Mouse (Mus musculus) liver, embryonic 15.5 days (tissue): ENCODE measurements around the gene Tcte1. TPM values are rescaled to one million over a fixed set of nuclear protein-coding genes. Genes with fewer than 3 reads are reported as not detected.

Experiments used
- ATAC-seq: fragments of 200-750 bp; cut with Nextera tagmentation; 2 replicates; pipeline ENCODE4 v1.8.0; 2017; ENCODE audit warnings: moderate number of reproducible peaks, mild to moderate bottlenecking, moderate library complexity; ENCODE audit not compliant: insufficient read depth
- H3K27ac ChIP-seq: fragments of 300-500 bp; sonication (generic); replicated peaks from 2 replicates; pipeline ENCODE4 v1.5.1; 2015; ENCODE audit warnings: mild to moderate bottlenecking, inconsistent platforms
- H3K27me3 ChIP-seq: fragments of 300-500 bp; sonication (generic); 2 replicates; pipeline ENCODE4 v1.6.1; 2015; ENCODE audit warnings: mild to moderate bottlenecking, inconsistent platforms
- H3K36me3 ChIP-seq: fragments of 300-500 bp; sonication (generic); replicated peaks from 2 replicates; pipeline ENCODE4 v1.6.1; 2015; ENCODE audit warnings: moderate library complexity, mild to moderate bottlenecking, inconsistent platforms
- H3K4me1 ChIP-seq: fragments of 300-500 bp; sonication (generic); replicated peaks from 2 replicates; pipeline ENCODE4 v1.6.1; 2015; ENCODE audit warnings: inconsistent platforms
- H3K4me2 ChIP-seq: fragments of 300-500 bp; sonication (generic); 2 replicates; pipeline ENCODE4 v1.6.1; 2015; ENCODE audit warnings: moderate library complexity, mild to moderate bottlenecking, inconsistent platforms
- H3K4me3 ChIP-seq: fragments of 300-500 bp; sonication (generic); replicated peaks from 2 replicates; pipeline ENCODE4 v1.5.1; 2015; ENCODE audit warnings: mild to moderate bottlenecking, inconsistent platforms
- H3K9ac ChIP-seq: fragments of 300-500 bp; sonication (generic); 2 replicates; pipeline ENCODE4 v1.6.1; 2015; ENCODE audit warnings: moderate library complexity, mild to moderate bottlenecking, inconsistent platforms
- H3K9me3 ChIP-seq: fragments of 300-500 bp; sonication (generic); replicated peaks from 2 replicates; pipeline ENCODE4 v1.6.1; 2016; ENCODE audit warnings: inconsistent platforms
- WGBS: fragments of 180-500 bp; shearing (Covaris S2); methylation state at CpG from one replicate; pipeline ENCODE4 v1.1.7; 2015; ENCODE audit warnings: mixed read lengths; ENCODE audit not compliant: insufficient replicate concordance; 5-methylcytosine and 5-hydroxymethylcytosine counted together
- polyA plus RNA-seq: library from polyadenylated mRNA; unstranded; fragments of >200 nt; fragmentation: Nextera tagmentation; extraction: Ambion mirVana; gene quantifications from 2 replicates; pipeline ENCODE4 v1.2.1, GENCODE M21; 2015

Tcte1 gene
- polyA plus RNA-seq, 1 experiment from 2014 or later: 0.05 TPM

DNA sequence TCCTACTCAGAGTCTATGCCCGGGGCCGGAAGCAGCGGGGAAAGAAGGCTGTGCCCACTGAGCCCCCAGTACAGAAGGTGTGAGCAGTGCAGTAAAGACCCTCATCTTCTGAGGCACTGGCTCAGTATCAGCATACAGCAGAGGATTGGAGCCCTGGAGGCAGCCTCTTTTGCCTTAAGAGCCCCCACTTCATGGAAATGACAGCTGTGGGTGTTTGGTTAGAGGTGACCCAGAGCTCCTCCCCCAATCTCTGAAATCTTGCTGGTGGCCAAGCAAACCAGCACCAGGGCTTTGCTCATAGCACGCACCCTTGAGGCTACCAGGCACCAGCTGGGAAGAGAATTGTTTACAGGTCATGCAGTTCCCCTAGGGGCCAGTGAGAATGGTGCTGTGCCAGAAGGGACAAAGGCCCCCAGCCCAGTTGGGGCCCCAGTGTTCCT, 43.9 kb downstream of the Tcte1 start:
- ATAC-seq: no peak
- Histone ChIP-seq H3K4me1 (peaks cover 65% of the 10 kb centered on the region), H3K9ac (no peak overlapping the region), H3K4me2 (no peak overlapping the region), H3K27ac (no peak overlapping the region; the same call in 1 of the 2 replicates), H3K9me3 (no peaks in the 10 kb centered on the region), H3K27me3 (no peaks in the 10 kb centered on the region), H3K4me3 (no peak overlapping the region), H3K36me3 (peaks cover 60% of the 10 kb centered on the region)
- 23% methylated on average over 4 of the region's 4 CpGs for WGBS

DNA sequence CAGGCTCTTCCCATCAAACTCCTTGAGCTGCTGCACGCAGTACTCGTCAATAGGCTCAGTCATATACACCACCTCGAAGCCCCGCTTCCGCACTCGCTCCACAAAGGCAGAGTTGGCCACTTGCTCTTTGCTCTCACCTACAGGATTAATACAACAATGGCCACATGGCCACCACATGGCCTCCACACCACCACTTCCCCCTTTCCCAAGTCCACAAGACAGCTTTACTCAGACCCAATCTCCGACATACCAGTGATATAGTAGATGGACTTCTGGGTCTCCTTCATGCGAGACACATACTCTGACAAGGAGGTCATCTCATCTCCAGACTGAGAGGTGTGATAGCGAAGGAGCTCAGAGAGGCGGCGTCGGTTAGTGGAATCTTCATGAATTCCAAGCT, 45.8 kb downstream of the Tcte1 start:
- Histone ChIP-seq H3K4me3 (no peak overlapping the region), H3K4me1 (peaks cover 76% of the 10 kb centered on the region), H3K9me3 (no peaks in the 10 kb centered on the region), H3K27me3 (no peaks in the 10 kb centered on the region), H3K4me2 (no peak overlapping the region), H3K9ac (no peak overlapping the region), H3K27ac (no peak overlapping the region), H3K36me3 (peaks cover 60% of the 10 kb centered on the region)
- 80% methylated on average over 12 of the region's 12 CpGs for WGBS
- ATAC-seq: no peak

DNA sequence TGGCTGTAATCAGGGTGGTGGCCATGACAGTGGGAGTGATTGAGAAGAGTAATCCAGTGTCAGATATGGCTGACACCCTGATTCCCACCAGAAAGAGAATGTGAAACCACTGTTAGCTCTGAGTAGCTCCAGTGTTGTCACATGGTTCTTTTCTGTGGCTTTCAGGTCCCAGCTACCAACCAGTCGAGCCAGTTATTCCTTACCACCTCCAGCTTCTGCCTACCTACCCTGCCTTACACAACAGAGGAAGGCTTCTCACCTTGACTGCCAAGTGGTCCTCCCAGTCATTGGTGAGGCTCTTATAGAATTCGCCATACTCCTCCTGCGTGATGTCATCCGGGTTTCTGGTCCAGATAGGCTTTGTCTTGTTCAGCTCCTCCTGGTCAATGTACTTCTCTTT, 46.8 kb downstream of the Tcte1 start:
- Histone ChIP-seq H3K4me1 (peaks cover 76% of the 10 kb centered on the region), H3K36me3 (peaks cover 60% of the 10 kb centered on the region), H3K27me3 (no peaks in the 10 kb centered on the region), H3K9me3 (no peaks in the 10 kb centered on the region), H3K4me3 (no peak overlapping the region), H3K27ac (0 out of 2 replicates have a peak overlapping the region, but pooled peaks have one; percentile 15), H3K4me2 (no peak overlapping the region), H3K9ac (no peak overlapping the region)
- 80% methylated on average over 4 of the region's 4 CpGs for WGBS
- ATAC-seq: no peak

DNA sequence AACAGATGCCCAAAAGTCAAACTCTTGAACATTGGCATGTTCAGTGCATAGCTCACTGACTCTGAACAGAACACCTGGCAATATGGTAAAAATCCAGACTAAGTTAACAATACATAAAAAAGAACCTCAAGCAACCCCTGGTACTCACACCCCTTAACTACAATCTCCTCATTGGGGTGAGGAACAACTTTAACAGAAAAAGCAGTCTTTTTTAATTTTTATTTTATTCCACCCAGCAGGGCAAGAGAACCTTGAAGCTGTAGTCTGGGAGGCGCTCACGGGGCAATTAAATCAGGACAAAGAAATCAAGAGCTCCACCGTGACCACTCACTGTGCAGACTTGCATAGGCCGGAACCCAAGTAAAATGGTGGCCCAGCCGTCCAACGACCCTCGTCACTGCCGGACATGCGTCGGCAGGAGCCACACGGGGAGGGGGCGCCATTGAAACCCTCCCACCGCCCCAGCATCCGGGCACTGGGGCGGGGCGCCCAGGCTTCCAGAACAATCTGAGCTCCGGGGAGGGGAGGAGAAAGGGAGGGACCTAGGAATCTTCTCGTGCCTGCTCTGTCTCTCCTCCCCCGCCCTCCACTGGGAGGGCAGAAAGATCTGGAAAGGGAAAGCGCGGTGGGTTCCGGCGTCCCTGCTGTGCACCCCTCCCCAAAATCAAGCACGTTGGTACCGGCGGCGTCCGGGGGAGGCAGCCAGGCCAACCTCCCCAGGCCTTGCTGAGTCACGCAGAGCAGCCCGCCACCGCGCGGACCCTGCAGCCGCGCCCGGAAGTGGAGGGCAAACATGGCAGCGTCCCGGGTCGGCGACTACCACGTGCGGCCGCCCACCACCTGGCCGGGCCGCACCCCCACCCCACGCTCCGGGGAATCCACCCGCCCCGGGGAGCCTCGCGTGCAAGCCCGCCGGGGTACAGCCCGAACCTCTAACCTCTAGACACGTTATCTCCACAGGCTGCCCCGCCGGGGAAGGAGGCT, 49.2 kb downstream of the Tcte1 start:
- peak overlapping the region; percentile 95 for H3K27ac ChIP-seq
- peak; percentile 48 for ATAC-seq
- peak overlapping the region; percentile 98 for H3K4me2 ChIP-seq
- H3K9ac ChIP-seq: peak overlapping the region; percentile 94
- no peaks in the 10 kb centered on the region for H3K27me3 ChIP-seq
- H3K9me3 ChIP-seq: no peaks in the 10 kb centered on the region
- H3K36me3 ChIP-seq: peaks cover 45% of the 10 kb centered on the region
- WGBS: under 1% methylated on average over 57 of the region's 57 CpGs
- peaks cover 62% of the 10 kb centered on the region for H3K4me1 ChIP-seq
- H3K4me3 ChIP-seq: peak overlapping the region; percentile 94

DNA sequence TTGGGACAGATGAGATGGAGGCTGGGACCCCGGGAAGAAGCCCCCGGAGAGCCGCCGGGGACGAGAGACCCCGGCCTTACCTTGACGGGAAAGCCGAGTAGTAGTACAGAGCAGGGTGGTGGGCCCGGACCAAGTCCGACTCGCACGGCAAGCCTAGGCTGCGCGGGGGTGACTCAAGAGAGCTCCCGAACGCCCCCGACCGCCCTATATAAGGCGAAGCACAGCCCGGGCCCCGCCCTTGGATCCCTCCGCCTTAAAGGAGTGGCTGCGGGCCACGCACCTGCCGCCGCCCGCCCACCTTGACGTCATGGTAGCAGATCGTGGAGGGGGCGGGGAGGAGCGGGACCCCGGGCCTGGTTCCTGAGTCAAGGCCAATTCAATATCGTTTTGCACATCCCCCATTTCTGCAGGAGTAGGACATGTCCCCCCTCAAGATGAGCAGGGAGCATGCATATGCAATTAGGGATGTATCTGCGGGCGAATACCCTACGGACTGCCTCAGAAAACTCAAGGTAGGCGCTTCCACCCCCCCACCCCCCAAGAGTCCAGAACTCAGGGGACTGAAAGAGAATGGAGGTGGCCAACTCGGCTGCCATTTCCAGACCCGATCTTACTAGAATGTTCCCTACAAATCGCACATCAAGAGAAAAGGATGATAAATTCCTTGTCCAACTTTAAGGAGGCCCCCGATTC, 50.0 kb downstream of the Tcte1 start, which contains the start of gene Hsp90ab1:
Hsp90ab1 (minus strand) TSS at position 185 of the 693 bp plus-strand sequence.
- Histone ChIP-seq H3K4me3 (peak within 1 kb of the TSS; percentile 94), H3K27me3 (no peaks in the 10 kb centered on the region), H3K4me2 (peak within 1 kb of the TSS; percentile 98), H3K9ac (peak within 1 kb of the TSS; percentile 94), H3K4me1 (peaks cover 60% of the 10 kb centered on the region), H3K27ac (peak within 1 kb of the TSS; percentile 95), H3K9me3 (no peaks in the 10 kb centered on the region), H3K36me3 (peaks cover 37% of the 10 kb centered on the region)
- under 1% methylated on average over 41 of the region's 41 CpGs for WGBS
- ATAC-seq: peak; percentile 74

DNA sequence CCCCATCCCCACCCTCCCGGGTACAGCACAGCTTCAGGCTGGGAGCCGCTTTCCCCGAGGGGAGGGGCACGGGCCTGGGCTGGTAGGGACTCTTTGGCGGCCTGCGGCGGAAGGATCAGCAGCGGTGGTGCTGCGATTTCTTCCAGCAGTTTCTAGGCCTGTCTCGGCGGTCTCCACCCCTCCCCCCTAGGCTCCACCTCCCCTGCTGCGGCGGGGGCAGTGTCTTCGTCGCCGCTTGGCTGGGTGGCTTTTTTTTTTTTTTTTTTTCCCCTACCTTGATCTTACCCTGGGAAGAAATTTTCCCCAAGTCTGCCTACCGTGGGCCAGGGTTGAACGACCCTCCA, 50.5 kb downstream of the Tcte1 start:
- H3K36me3 ChIP-seq: peaks cover 32% of the 10 kb centered on the region
- H3K27ac ChIP-seq: peak overlapping the region; percentile 95
- WGBS: under 1% methylated on average over 18 of the region's 18 CpGs
- peaks cover 62% of the 10 kb centered on the region for H3K4me1 ChIP-seq
- ATAC-seq: peak; percentile 72
- peak overlapping the region; percentile 94 for H3K4me3 ChIP-seq
- peak overlapping the region; percentile 98 for H3K4me2 ChIP-seq
- H3K9me3 ChIP-seq: no peaks in the 10 kb centered on the region
- H3K27me3 ChIP-seq: no peaks in the 10 kb centered on the region
- H3K9ac ChIP-seq: peak overlapping the region; percentile 94

DNA sequence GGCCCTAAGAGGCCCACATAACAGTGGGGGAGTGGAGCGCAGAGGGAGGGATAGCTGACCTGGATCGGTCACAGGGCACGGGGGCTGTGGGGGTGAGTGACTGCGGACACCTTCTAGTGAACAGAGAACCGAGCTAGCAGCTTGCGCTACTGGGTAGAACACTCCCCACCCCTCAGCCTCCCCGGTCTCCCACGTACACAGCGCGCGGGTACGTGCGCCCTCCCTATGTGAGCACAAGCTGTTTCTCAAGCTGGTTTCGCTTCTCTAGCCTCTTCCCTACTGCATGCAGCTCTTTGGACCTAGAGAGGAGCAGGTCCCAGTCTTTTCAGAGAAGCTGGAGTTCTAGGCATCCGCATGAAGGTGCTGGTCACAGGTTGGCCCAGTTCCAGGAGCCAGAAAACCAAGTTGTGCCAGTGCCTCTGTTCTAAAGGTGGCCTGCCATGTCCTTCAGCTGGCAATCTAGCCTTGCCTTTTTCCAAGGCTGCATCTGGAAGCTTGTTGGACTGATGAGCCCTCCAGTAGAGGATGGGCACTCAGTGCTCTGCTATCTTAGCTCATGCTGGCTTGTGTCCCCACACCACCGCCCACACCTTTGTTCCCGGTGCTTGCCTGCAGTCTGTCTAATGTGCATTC, 51.0 kb downstream of the Tcte1 start:
- Histone ChIP-seq H3K9ac (peak overlapping the region; percentile 94), H3K4me3 (peak overlapping the region; percentile 94), H3K27ac (peak overlapping the region; percentile 95), H3K9me3 (no peaks in the 10 kb centered on the region), H3K4me2 (peak overlapping the region; percentile 98), H3K36me3 (peaks cover 27% of the 10 kb centered on the region), H3K27me3 (no peaks in the 10 kb centered on the region), H3K4me1 (peaks cover 66% of the 10 kb centered on the region)
- ATAC-seq: peak; percentile 58
- WGBS: 2% methylated on average over 17 of the region's 17 CpGs

DNA sequence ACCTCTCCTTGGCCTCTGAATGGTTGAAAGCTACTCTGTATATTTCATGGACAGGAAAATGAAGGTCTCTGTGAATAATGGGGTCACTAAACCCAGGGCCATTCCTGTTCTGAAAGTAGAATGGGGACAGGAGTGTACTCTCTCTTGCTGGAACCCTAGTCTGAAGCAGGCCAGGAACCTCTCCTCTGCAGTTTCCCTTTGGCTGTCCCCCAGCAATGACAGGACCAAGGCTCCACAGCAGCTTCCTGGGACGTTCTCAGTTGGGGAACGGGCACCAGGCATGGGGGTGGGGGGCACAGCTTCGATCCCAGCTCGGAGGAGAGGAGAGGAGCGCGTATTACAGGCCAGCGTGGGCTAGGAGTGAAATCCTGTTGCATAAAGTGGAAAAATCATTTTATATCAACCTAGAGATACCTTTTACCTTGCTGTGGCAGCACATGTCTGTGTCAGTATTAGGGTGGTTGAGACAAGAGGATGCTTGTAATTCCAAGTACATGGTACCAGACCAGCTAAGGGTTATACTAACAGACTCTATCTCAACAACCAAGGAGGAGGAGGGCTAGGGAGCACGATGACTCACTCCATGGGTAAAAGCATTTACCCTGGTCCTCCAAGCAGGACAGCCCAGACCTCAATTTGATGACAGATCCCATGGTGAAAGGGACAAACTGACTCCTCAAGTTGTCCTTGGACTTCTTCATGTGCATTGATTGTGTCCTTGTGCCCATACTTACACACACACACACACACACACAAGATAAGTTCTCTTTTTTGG, 52.1 kb downstream of the Tcte1 start:
- H3K36me3 ChIP-seq: peaks cover 16% of the 10 kb centered on the region
- no peak overlapping the region for H3K9ac ChIP-seq
- no peaks in the 10 kb centered on the region for H3K27me3 ChIP-seq
- no peak for ATAC-seq
- peak overlapping the region; percentile 98; the same call in 1 of the 2 replicates for H3K4me2 ChIP-seq
- no peak overlapping the region for H3K4me3 ChIP-seq
- no peaks in the 10 kb centered on the region for H3K9me3 ChIP-seq
- H3K27ac ChIP-seq: peak overlapping the region; percentile 95
- H3K4me1 ChIP-seq: peaks cover 64% of the 10 kb centered on the region
- 86% methylated on average over 8 of the region's 8 CpGs for WGBS

DNA sequence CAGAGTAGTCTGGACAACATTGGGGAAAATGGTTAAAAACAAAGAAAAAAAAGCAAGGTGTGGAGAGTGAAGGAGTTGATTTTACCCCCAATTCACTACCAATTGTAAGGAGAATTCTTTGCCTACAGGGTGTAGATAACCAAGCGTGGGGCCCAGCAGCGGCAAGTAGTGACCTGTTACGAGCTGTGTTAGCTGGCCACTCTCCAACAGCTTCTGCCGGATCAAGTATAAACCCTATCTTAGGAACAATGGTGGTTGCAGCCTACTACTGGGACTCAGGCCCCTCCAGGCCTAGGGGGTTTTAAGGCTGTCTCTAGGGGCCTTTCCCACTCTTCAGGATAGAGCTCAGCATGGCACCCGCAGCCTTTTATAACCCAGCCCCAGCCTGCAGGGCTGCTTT, 55.0 kb downstream of the Tcte1 start:
- H3K9ac ChIP-seq: no peak overlapping the region
- peaks cover 74% of the 10 kb centered on the region for H3K4me1 ChIP-seq
- H3K9me3 ChIP-seq: no peaks in the 10 kb centered on the region
- H3K27ac ChIP-seq: peak overlapping the region; percentile 62
- no peaks in the 10 kb centered on the region for H3K27me3 ChIP-seq
- H3K4me3 ChIP-seq: no peak overlapping the region
- H3K4me2 ChIP-seq: no peak overlapping the region
- WGBS: 57% methylated on average over 5 of the region's 5 CpGs
- H3K36me3 ChIP-seq: no peaks in the 10 kb centered on the region
- no peak for ATAC-seq

DNA sequence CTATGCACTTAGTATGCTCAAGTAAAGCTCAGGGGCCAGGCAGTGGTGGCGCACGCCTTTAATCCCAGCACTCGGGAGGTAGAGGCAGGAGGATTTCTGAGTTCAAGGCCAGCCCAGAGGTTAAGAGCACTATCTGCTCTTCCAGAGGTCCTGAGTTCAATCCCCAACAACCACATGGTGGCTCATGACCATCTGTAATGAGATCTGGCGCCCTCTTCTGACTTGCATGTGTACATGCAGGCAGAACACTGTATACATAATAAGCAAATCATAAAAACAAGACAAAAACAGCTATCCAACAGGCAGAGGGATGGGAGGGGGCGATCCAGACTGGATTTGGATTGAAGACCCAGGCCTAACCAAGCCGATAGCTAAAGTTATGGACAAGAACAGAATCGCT, 55.6 kb downstream of the Tcte1 start:
- no peak overlapping the region for H3K4me2 ChIP-seq
- no peak overlapping the region for H3K9ac ChIP-seq
- no peaks in the 10 kb centered on the region for H3K27me3 ChIP-seq
- 50% methylated on average over 7 of the region's 7 CpGs for WGBS
- ATAC-seq: no peak
- no peaks in the 10 kb centered on the region for H3K9me3 ChIP-seq
- H3K4me1 ChIP-seq: peaks cover 74% of the 10 kb centered on the region
- H3K4me3 ChIP-seq: no peak overlapping the region
- H3K27ac ChIP-seq: no peak overlapping the region
- H3K36me3 ChIP-seq: no peaks in the 10 kb centered on the region
